In the genomic region with DNA sequence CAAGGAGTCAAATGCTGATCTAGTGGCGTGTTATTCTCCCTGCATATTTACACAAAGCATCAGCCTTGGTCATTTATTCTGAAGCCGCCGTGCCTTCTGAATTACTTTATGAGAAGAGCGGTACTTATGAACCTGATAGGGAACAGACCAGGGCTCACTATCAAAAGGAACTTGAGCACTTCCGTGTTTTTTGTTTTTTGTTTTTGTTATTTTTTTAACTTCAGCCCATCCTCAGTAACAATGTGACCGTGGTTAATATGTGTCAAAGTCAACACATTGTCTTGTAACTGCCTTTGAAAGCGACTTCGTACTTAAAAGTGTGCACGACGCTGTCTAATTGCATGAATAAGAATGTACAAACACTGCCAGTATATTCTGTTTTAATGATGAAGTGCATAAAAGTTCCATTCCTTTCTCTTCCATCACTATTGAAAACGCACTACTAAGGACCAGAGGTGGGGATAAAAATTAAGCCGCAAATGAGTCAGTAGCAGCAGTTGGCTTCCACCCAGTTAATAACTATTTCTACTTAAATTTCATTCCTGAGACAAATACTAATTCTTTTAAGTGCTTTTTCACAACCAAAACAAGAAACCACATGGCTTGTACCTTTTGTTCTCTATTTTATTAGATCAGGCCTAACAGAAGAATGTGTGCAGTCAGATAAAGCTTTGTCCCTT, we compare ENCODE assay signal across 8 mouse cellular contexts. TPM values are rescaled to one million over a fixed set of nuclear protein-coding genes. Genes with fewer than 3 reads are reported as not detected.
A peak's percentile ranks its signal among the peaks of the same experiment; 100 is the strongest.
DNase-seq lines count a peak whose midpoint lies in the region; ATAC-seq and TF ChIP-seq lines count a peak whose summit lies in the region.

No protein-coding gene starts in this region.

- H3K4me3 ChIP-seq in left cerebral cortex, adult 2 months: peak overlapping the region; percentile 79
- H3K4me3 ChIP-seq in forebrain, embryonic 10.5 days: peak overlapping the region; percentile 72
- peak overlapping the region; percentile 61 for H3K4me3 ChIP-seq in intestine, postnatal 0 days (ENCODE audit: low read depth, low read length)
- H3K4me3 ChIP-seq in neural tube, embryonic 15.5 days (replicated peaks): peak overlapping the region; percentile 75

- peak overlapping the region; percentile 91 for H3K4me2 ChIP-seq in intestine, postnatal 0 days (replicated peaks; ENCODE audit: low read depth)
- H3K4me2 ChIP-seq in neural tube, embryonic 15.5 days: peak overlapping the region; percentile 72

- H3K36me3 ChIP-seq in forebrain, embryonic 10.5 days (replicated peaks): no peaks in the 10 kb centered on the region
- H3K36me3 ChIP-seq in intestine, postnatal 0 days (ENCODE audit: control insufficient read depth, insufficient read depth): no peaks in the 10 kb centered on the region
- H3K36me3 ChIP-seq in neural tube, embryonic 15.5 days: no peaks in the 10 kb centered on the region

- intact Hi-C loops in left cerebral cortex, adult 2 months (cut with DNase I): loop anchor here (2.0 to 10.0 kb wide), 3 partner anchors 192 to 399 kb away; no protein-coding TSS in a partner anchor
- intact Hi-C loops in left cerebral cortex, postnatal 4 days (cut with DNase I): loop anchor here (5.0 to 10.0 kb wide), 4 partner anchors 325 to 533 kb away; no protein-coding TSS in a partner anchor

- no peak for DNase-seq in left cerebral cortex, adult 2 months (ENCODE audit: extremely low spot score in 1 of 2, low spot score in 2 of 2)
- DNase-seq in left cerebral cortex, postnatal 4 days: no peak
- DNase-seq in forebrain, embryonic 10.5 days (ENCODE audit: extremely low spot score, low spot score): no peak
- no peak for DNase-seq in spleen, postnatal 14 days (ENCODE audit: low spot score in 2 of 2)
- no peak for DNase-seq in cerebellum, adult 8-10 months

- WGBS in forebrain, embryonic 10.5 days: 15% methylated on average over 12 of the region's 12 CpGs
- WGBS in intestine, postnatal 0 days: 31% methylated on average over 12 of the region's 12 CpGs
- 5% methylated on average over 12 of the region's 12 CpGs for WGBS in neural tube, embryonic 15.5 days

- peak overlapping the region; percentile 90 for H3K27ac ChIP-seq in left cerebral cortex, adult 2 months
- peak overlapping the region; percentile 88 for H3K27ac ChIP-seq in forebrain, embryonic 10.5 days
- no peak overlapping the region for H3K27ac ChIP-seq in intestine, postnatal 0 days (ENCODE audit: low read depth, low read length)
- H3K27ac ChIP-seq in neural tube, embryonic 15.5 days (replicated peaks): peak overlapping the region; percentile 97

- no peaks in the 10 kb centered on the region for H3K9me3 ChIP-seq in forebrain, embryonic 10.5 days
- no peaks in the 10 kb centered on the region for H3K9me3 ChIP-seq in intestine, postnatal 0 days (ENCODE audit: control insufficient read depth)
- H3K9me3 ChIP-seq in neural tube, embryonic 15.5 days (replicated peaks): no peaks in the 10 kb centered on the region

- peaks cover 28% of the 10 kb centered on the region for H3K27me3 ChIP-seq in forebrain, embryonic 10.5 days (ENCODE audit: poor library complexity, severe bottlenecking)
- H3K27me3 ChIP-seq in intestine, postnatal 0 days (replicated peaks; ENCODE audit: control insufficient read depth, insufficient read depth, low read length): no peaks in the 10 kb centered on the region
- H3K27me3 ChIP-seq in neural tube, embryonic 15.5 days (replicated peaks): no peaks in the 10 kb centered on the region

- no peak for TF ChIP-seq CTCF in left cerebral cortex, adult 2 months (IDR thresholded peaks at IDR 0.05)
- TF ChIP-seq CTCF in intestine, postnatal 0 days (IDR thresholded peaks at IDR 0.05; ENCODE audit: low read depth): no peak

- peaks cover 25% of the 10 kb centered on the region for H3K4me1 ChIP-seq in forebrain, embryonic 10.5 days
- no peaks in the 10 kb centered on the region for H3K4me1 ChIP-seq in intestine, postnatal 0 days (replicated peaks; ENCODE audit: control insufficient read depth, insufficient read depth, low read length)
- H3K4me1 ChIP-seq in neural tube, embryonic 15.5 days: peaks cover 22% of the 10 kb centered on the region

- no peak for ATAC-seq in intestine, postnatal 0 days
- no peak for ATAC-seq in neural tube, embryonic 15.5 days (ENCODE audit: low FRiP score)
- no peak for ATAC-seq in erythroblast, adult 5-6 weeks (replicated peaks; ENCODE audit: low FRiP score, poor library complexity, severe bottlenecking)

- peak overlapping the region; percentile 28; the same call in 1 of the 2 replicates for H3K9ac ChIP-seq in intestine, postnatal 0 days (ENCODE audit: low read depth, low read length)
- H3K9ac ChIP-seq in neural tube, embryonic 15.5 days (replicated peaks): peak overlapping the region; percentile 88

RNA-seq across cellular contexts. Expression of a gene that starts 0.5 kb away (rescaled TPM):
- total RNA-seq in left cerebral cortex, adult 2 months (2021): 10 to 100 TPM; 36.7 to 41.9 TPM
- total RNA-seq in left cerebral cortex, postnatal 4 days (2021): 10 to 100 TPM; 42.6 to 46.4 TPM
- polyA plus RNA-seq in forebrain, embryonic 10.5 days (2016; fragmentation: Nextera tagmentation; extraction: Ambion mirVana): 1.2 and 1.9 TPM in 2 replicates
- polyA plus RNA-seq in intestine, postnatal 0 days (2015; fragmentation: Nextera tagmentation; extraction: Ambion mirVana): 0.77 and 1.1 TPM in 2 replicates
- 28.3 and 34.0 TPM in 2 replicates for polyA plus RNA-seq in neural tube, embryonic 15.5 days (2015; fragmentation: Nextera tagmentation; extraction: Ambion mirVana)
- total RNA-seq in erythroblast, adult 5-6 weeks (2015; ENCODE audit: low replicate concordance): 1.3 TPM in 1 of 2 replicates, not detected in the other
- 0.09 and 0.14 TPM in 2 replicates for total RNA-seq in erythroblast, adult 5-6 weeks (2017; ENCODE audit: low replicate concordance)

Comparison
In these comparisons a context has a peak if more than half of its experiments do, and no peak if none do; other contexts are left out.
1. RNA of a gene that starts 0.5 kb away (total RNA-seq): 42.6 to 46.4 TPM in left cerebral cortex, postnatal 4 days and 36.7 to 41.9 TPM in left cerebral cortex, adult 2 months; 0.09 to 1.3 TPM in erythroblast, adult 5-6 weeks; every median in the first group is over 10 times any median in the second.
2. Peak in every context shown above with its lines, with median percentiles within 50 percentile points of each other: H3K4me3 ChIP-seq.